Mouse (Mus musculus) colon, adult 2 months (tissue): ENCODE results near the gene Vmn1r78. TPM values are rescaled to one million over a fixed set of nuclear protein-coding genes. Genes with fewer than 3 reads are reported as not detected.

Experiments used
- polyA plus RNA-seq: library from polyadenylated mRNA; depleted of rRNA; stranded (reverse); fragments of >200 nt; gene quantifications from 2 replicates; pipeline ENCODE4 v1.2.3, GENCODE M21; 2012; rRNA removed

Gene Vmn1r78
- not detected in 2 replicates for polyA plus RNA-seq

DNA sequence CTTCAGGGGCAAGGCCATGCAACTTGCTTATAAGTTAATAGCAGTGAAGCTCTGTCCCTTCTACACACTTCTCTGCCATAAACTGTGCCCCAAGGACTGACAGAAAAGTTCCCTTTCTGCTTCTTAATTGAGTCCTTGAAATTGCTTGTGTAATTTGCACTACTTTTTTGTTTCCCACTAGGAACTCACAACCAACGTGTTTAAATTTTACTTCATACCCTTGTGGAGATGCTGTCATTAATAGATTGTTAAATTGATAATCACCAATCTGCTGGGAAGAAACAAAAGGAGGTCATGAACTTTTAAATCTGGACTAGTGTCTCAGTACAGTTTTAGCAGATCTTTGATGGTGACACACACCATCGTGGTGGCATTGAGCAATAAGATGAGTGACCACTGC is at the start of gene Vmn1r78:
TSS of gene Vmn1r78 (plus strand) at position 301 of the 400 bp plus-strand sequence.

DNA sequence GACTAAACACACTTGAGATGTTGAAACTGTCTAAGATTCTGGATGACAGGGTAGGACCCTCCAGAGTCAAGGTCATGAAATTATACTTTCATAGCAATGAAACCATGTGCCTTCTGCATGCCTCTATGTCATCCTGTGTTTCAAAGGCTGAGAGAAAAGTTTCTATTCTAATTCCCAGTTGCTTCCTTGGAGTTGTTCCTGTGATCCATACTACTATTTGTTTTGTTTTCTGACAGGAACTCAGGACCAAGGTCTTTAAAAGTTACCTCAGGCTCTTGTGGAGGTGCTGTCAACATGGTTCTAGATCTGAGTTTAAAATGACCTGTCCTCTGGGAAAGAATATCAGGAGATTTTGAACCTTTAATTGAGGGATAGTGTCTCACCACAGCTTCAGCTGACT is 20.9 kb downstream of the Vmn1r78 start, which contains the start of gene Vmn1r79:
TSS of gene Vmn1r79 (plus strand) at position 301 of the 400 bp plus-strand sequence.

DNA sequence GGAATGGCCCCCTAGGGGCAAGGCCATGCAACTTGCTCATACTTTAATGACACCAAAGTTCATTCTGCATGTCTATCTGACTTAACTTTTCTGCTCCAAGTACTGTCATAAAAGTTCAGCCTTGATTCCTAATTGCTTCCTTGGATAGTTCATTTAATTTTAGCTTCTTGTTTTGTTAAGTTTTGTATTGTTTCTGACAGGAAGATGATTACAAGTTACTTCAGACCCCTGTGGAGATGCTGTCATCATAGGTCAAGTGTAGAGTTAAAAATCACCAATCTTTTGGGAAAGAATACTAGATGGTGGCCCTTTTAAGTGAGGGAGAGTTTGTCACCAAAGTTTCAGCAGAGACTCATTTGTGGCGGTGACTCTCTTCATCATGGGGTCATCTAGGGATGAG is 38.9 kb downstream of the Vmn1r78 start, which contains the start of gene Vmn1r80:
TSS of gene Vmn1r80 (plus strand) at position 301 of the 400 bp plus-strand sequence.

Other genes starting within 250 kb of the Vmn1r78 start
- gene Vmn1r76, start 212.0 kb upstream of the Vmn1r78 start, polyA plus RNA-seq = not detected in 2 replicates
- not detected in 2 replicates for gene Vmn1r77, start 113.5 kb upstream of the Vmn1r78 start, polyA plus RNA-seq
- gene Vmn1r79, start 21.0 kb downstream of the Vmn1r78 start, polyA plus RNA-seq = not detected in 2 replicates
- gene Vmn1r80, start 39.0 kb downstream of the Vmn1r78 start, polyA plus RNA-seq = not detected in 2 replicates
- not detected in 2 replicates for gene Vmn1r81, start 118.0 kb downstream of the Vmn1r78 start, polyA plus RNA-seq
- gene Vmn1r82, start 150.2 kb downstream of the Vmn1r78 start, polyA plus RNA-seq = not detected in 2 replicates
- not detected in 2 replicates for gene Vmn1r83, start 179.2 kb downstream of the Vmn1r78 start, polyA plus RNA-seq
- gene Vmn1r84, start 219.0 kb downstream of the Vmn1r78 start, polyA plus RNA-seq = not detected in 2 replicates